Mouse (Mus musculus) megakaryocyte, embryonic 14.5 days (primary cell): Measurements from ENCODE around the gene Carmil2. TPM values are rescaled to one million over a fixed set of nuclear protein-coding genes. Genes with fewer than 3 reads are reported as not detected.

Source experiments
- H3K27me3 ChIP-seq: replicated peaks from 2 replicates; pipeline ENCODE3; 2012; ENCODE audit warnings: inconsistent platforms
- H3K36me3 ChIP-seq: replicated peaks from 2 replicates; pipeline ENCODE3; 2012; ENCODE audit warnings: low read length, inconsistent platforms, mixed read lengths
- H3K4me1 ChIP-seq: 2 replicates; pipeline ENCODE4 v1.6.1; 2012; ENCODE audit warnings: inconsistent platforms
- H3K4me3 ChIP-seq: replicated peaks from 2 replicates; pipeline ENCODE3; 2012; ENCODE audit warnings: moderate library complexity, mild to moderate bottlenecking, inconsistent platforms
- H3K9me3 ChIP-seq: 2 replicates; pipeline ENCODE4 v1.6.1; 2012; ENCODE audit warnings: inconsistent platforms
- FLI1 ChIP-seq: IDR thresholded peaks from 2 replicates; pipeline ENCODE4 v1.6.1; 2012; ENCODE audit warnings: low read length, inconsistent platforms, mixed read lengths
- GATA1 ChIP-seq: IDR thresholded peaks from 3 replicates; pipeline ENCODE4 v1.6.1; 2012; ENCODE audit warnings: mixed read lengths, low read length, inconsistent platforms, borderline replicate concordance
- polyA plus RNA-seq: library from polyadenylated mRNA; stranded (reverse); fragments of >175 nt; gene quantifications from 2 replicates; pipeline ENCODE4 v1.2.3, GENCODE M21; 2012; ENCODE audit warnings: low replicate concordance; ENCODE audit not compliant: insufficient read depth

The Carmil2 gene
- polyA plus RNA-seq, result 22.9 and 31.4 TPM in 2 replicates

DNA sequence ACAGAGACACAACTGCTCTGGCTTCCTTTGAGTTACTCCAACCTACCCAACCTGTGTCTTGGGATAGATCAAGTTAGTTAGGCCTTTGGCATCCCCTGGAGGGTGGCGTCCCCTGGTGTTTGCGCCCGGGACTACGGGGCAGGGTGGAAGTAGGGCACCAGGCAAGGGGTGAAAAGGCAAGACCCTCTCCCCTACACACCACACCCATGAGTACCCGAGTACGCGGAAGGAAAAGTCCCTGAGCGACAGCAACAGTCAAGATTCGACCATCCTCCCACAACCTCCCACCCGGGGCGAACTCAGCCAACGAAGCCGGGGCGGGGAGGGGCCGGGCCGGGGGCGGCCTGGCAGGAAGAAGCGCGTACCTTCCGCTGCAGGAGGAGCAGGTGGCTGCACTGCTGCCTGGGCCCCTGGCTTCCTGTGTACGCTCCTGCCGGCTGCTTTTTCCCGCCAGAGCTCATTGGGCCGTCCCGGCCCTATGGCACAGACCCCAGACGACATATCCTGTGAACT is at the start of gene Carmil2:
Gene Carmil2, plus strand, starts transcription at position 479 of the 513 bp plus-strand sequence.
- Histone ChIP-seq H3K4me1 (peaks cover 25% of the 10 kb centered on the region), H3K27me3 (no peaks in the 10 kb centered on the region), H3K36me3 (peaks cover 48% of the 10 kb centered on the region), H3K4me3 (peak within 1 kb of the TSS; percentile 90), H3K9me3 (no peaks in the 10 kb centered on the region)
- TF ChIP-seq GATA1 (no peak), FLI1 (no peak)

DNA sequence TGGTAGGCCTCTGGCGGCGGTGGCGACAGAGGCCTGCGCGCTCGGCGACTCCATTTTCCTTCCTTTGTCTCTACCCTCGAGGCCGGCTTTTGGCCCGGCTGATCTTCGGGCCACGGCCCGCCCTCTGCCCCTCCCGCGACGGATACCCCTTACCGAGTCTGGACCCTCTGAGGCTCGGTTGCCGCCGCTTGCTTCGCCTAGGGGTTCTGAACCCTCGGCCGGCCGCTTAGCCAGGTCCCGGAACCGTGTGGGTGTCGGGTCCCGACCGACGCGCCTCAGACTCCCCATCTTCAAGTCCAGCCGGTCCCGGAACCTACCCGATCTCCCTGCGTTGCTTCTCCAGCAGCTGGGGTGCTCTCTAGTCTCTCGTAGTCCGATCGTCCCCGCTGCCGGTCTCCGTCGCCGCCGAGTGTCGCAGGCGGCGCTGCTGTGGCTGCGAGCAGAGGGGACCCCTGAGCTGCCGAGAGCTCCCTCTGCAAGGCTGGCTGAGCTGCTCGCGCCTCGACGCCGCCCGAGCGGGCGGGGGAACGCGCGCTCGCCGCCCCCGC is 49.0 kb upstream of the Carmil2 start, which contains the start of gene Agrp:
Gene Agrp, minus strand, starts transcription at position 431 of the 548 bp plus-strand sequence.
- Histone ChIP-seq H3K4me3 (peak within 1 kb of the TSS; percentile 96), H3K4me1 (peaks cover 58% of the 10 kb centered on the region), H3K36me3 (peaks cover 5% of the 10 kb centered on the region), H3K27me3 (no peaks in the 10 kb centered on the region), H3K9me3 (no peaks in the 10 kb centered on the region)
- no peak for TF ChIP-seq GATA1
- no peak for TF ChIP-seq FLI1

DNA sequence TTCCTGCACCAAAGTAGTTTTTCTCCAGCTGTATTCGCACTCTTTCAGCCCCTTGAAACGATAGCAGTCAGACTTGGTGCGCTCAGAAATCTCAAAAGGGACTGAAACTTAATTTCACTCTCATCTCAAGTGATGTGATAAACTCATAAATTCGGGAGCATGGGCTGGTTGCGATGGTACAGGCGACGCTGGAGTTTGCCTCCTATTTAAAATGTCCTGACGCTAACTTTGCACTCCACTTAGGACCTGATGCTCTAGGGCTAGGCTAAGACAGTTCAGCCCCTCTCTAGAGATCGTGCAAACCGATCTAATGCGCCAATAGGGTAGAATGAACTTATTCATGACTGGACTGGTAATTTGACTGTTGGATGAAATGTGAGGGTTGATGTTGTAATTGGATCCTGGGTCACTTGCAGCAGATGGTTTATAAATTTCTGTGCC is 48.5 kb upstream of the Carmil2 start:
- Histone ChIP-seq H3K27me3 (no peaks in the 10 kb centered on the region), H3K4me3 (peak overlapping the region; percentile 96), H3K4me1 (peaks cover 62% of the 10 kb centered on the region), H3K9me3 (no peaks in the 10 kb centered on the region), H3K36me3 (peaks cover 5% of the 10 kb centered on the region)
- TF ChIP-seq FLI1 (no peak), GATA1 (no peak)

DNA sequence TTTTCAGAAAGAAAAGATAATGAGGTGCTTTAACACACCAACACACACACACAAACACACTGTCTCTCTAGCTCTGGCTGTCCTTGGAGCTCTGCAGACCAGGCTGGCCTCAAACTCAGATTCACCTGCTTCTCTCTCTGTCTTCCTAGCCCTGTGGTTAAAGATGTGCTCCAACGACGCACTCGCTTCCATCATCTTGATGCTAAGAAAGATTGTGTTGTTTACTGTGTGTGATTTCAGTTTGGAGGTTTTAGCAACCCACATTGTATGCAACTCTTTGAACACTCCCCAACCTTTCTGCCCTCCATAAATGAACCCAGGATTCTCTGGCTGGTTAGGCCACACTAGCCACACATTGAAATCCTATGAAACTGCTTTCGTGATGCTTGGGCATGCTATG is 47.6 kb upstream of the Carmil2 start:
- H3K36me3 ChIP-seq, result peaks cover 10% of the 10 kb centered on the region
- TF ChIP-seq FLI1, result no peak
- TF ChIP-seq GATA1, result no peak
- peaks cover 57% of the 10 kb centered on the region for H3K4me1 ChIP-seq
- H3K27me3 ChIP-seq, result no peaks in the 10 kb centered on the region
- no peaks in the 10 kb centered on the region for H3K9me3 ChIP-seq
- H3K4me3 ChIP-seq, result peak overlapping the region; percentile 84

DNA sequence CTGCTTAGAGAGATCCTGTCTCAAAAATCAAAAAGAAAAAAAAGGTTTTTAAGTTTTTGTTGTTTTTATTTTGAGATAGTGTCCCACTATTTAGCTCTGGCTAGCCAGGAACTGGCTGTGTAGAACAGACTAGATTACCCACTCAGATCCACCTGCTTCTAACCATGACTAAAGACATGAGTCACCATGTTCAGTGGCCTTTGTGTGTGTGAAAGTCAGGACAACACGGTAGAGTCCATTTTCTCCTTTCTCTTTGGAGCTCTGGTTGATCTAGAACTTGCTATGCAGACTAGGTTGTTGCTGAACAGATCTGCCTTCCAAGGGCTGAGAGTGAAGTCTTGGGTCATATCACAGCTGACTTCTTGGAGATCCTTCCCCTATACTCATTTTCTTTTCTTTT is 46.2 kb upstream of the Carmil2 start:
- Histone ChIP-seq H3K4me1 (peaks cover 49% of the 10 kb centered on the region), H3K36me3 (peaks cover 24% of the 10 kb centered on the region), H3K27me3 (no peaks in the 10 kb centered on the region), H3K4me3 (peak overlapping the region; percentile 76), H3K9me3 (no peaks in the 10 kb centered on the region)
- TF ChIP-seq GATA1 (no peak), FLI1 (no peak)

DNA sequence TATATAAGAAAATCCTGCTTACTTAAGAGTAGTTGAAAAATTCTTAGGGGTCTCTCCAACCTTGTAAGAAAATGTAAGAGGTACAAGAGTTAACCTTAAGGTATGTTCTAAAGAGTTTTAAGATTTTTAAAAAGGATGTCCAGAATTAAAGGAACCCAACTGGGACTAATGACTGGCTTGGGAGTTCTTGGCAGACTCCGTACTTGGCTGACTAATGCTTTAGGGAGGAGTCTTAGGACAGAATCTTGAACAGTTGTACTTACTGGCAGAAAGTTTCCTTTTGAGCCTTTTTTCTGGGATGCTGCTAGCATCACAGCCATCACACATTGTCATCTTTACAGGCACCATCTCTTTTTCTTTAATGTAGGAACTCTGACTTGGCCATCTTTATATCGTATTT is 45.6 kb upstream of the Carmil2 start:
- Histone ChIP-seq H3K4me1 (peaks cover 46% of the 10 kb centered on the region), H3K27me3 (no peaks in the 10 kb centered on the region), H3K36me3 (peaks cover 30% of the 10 kb centered on the region), H3K4me3 (peak overlapping the region; percentile 23), H3K9me3 (no peaks in the 10 kb centered on the region)
- TF ChIP-seq FLI1 (no peak), GATA1 (no peak)

DNA sequence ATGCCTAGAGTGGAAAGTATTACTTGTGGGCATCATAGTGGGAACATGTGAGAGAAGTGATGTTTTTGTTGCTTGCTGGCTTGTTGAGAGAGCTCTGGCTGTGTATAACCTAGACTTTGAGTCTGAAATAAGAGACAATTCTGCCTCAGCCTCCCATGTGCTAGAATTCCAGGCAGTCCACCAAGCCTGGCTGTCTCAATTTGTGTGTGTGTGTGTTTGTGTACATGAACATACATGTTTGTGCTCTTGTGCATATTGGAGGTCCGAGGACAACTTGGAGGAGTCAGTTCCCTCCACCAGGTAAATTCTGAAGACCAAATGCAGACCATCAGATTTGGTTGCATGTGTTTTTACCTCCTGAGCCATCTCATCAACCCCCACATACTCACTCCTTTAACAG is 40.9 kb upstream of the Carmil2 start:
- Histone ChIP-seq H3K27me3 (no peaks in the 10 kb centered on the region), H3K36me3 (peaks cover 58% of the 10 kb centered on the region), H3K4me3 (no peak overlapping the region), H3K9me3 (no peaks in the 10 kb centered on the region), H3K4me1 (peaks cover 38% of the 10 kb centered on the region)
- TF ChIP-seq GATA1 (no peak), FLI1 (no peak)

DNA sequence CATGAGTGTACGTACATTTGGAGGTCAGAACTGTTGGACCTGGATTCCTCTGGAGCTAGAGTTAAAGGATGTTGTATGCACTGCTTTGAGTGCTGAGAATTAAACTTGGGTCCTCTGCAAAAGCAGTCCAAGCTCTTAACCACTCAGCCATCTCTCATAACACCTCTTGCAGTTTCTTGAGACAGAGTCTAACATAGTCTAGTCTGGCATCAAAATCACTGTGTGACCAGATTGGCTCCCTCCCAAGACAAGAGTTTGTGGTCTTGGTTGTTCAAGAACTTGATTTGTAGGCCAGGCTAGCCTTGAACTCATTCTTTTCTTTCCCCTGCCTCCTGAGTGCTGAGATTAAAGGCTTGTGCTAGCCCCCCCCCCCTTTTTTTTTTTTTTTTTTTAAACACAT is 37.1 kb upstream of the Carmil2 start:
- peaks cover 73% of the 10 kb centered on the region for H3K36me3 ChIP-seq

DNA sequence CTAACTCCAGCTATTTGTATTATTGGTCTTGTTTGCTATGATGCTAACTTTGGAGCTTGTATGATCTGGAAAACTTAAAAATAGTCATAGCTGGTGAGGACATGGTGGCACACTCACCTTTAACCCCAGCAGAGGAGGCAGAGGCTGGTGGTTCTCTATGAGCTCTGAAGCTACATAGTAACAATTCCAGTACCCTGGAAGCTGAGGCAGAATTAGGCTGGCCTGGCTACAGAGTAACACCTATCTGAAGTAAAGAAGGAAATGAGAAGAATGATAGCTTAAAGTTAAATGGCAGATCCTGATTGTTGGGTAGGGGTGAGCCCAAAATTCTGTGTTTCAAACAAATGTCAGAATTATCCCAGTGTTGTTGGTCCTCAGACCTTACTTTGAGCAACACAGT is 28.4 kb upstream of the Carmil2 start:
- Histone ChIP-seq H3K27me3 (no peaks in the 10 kb centered on the region), H3K9me3 (no peaks in the 10 kb centered on the region), H3K4me1 (peaks cover 29% of the 10 kb centered on the region; the same call in 1 of the 2 replicates), H3K4me3 (no peak overlapping the region), H3K36me3 (peaks cover 46% of the 10 kb centered on the region)
- TF ChIP-seq FLI1 (no peak), GATA1 (no peak)

More for the DNA sequence above, 37.1 kb upstream of the Carmil2 start:
- no peaks in the 10 kb centered on the region for H3K27me3 ChIP-seq
- no peak for TF ChIP-seq GATA1
- no peak for TF ChIP-seq FLI1
- H3K4me3 ChIP-seq, result no peak overlapping the region
- H3K4me1 ChIP-seq, result peaks cover 42% of the 10 kb centered on the region
- H3K9me3 ChIP-seq, result no peaks in the 10 kb centered on the region

DNA sequence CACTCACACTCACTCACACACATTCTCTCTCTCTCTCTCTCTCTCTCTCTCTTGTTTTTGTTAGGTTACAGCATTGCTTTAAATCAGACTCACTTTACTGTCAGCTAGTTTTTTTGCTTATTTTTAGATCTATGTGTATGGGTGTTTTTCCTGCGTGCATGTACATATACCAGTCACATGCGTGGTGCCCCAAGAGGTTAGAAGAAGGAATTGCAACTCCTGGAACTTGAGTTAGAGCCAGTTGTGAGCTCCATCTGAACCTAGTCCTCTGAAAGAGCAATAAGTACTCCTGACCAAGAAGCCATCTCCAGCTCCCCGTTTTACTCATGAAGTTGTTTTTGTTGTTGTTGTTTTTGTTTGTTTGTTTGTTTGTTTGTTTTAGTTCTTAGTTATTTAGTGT is 24.9 kb upstream of the Carmil2 start:
- TF ChIP-seq GATA1, result no peak
- TF ChIP-seq FLI1, result no peak
- no peaks in the 10 kb centered on the region for H3K9me3 ChIP-seq
- peaks cover 23% of the 10 kb centered on the region; the same call in 1 of the 2 replicates for H3K4me1 ChIP-seq
- no peak overlapping the region for H3K4me3 ChIP-seq
- peaks cover 53% of the 10 kb centered on the region for H3K36me3 ChIP-seq
- no peaks in the 10 kb centered on the region for H3K27me3 ChIP-seq

DNA sequence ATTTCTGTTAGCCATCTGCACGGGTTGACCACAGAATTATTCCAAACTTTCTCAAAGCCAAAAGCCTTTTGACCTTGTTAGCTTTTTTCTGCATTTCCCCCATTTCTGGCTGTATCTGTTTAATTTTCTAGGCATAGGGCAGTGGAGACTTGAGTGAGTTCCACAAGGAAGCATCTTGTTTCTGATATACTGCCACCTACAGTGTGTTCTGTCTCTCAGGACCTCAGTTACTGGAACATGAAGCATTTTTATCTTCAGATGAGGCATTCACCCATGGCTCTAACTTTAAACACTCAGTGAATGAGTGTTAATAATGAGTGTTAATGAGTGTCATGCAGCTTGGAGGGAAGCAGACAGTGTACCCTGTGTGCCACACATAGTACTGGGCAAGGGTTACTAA is 8.2 kb upstream of the Carmil2 start:
- Histone ChIP-seq H3K9me3 (no peaks in the 10 kb centered on the region), H3K27me3 (no peaks in the 10 kb centered on the region), H3K36me3 (peaks cover 94% of the 10 kb centered on the region), H3K4me1 (peaks cover 7% of the 10 kb centered on the region), H3K4me3 (no peak overlapping the region)
- no peak for TF ChIP-seq FLI1
- no peak for TF ChIP-seq GATA1
